Mouse (Mus musculus) megakaryocyte progenitor cell, adult 5-6 weeks (primary cell): Measurements from ENCODE around the gene Sema6b. TPM values are rescaled to one million over a fixed set of nuclear protein-coding genes. Genes with fewer than 3 reads are reported as not detected.
"Not testable (repeated sequence)": the region's sequence is repeated elsewhere in the genome, so short reads cannot be mapped to it uniquely, and the experiment has no call there.

Experiments
- ATAC-seq: replicated peaks from 2 replicates; pipeline ENCODE4 v1.8.0; 2016; ENCODE audit warnings: mild to moderate bottlenecking, moderate TSS enrichment, inconsistent platforms; ENCODE audit not compliant: poor library complexity
- total RNA-seq, 2 experiments: library from RNA; stranded (forward) in 1 of 2; stranded (reverse) in 1 of 2; fragments of 157-497, 149-512 nt in 1 of 2; fragments of 200-1000 nt in 1 of 2; gene quantifications; 2 replicates each; pipeline versions ENCODE4 v1.2.3 to v1.2.4; 2015 to 2017

Sema6b gene
- total RNA-seq, 2 experiments from 2014 or later, result 2.2 to 4.9 TPM

GRCm38 (mm10) chr17:56119981-56120880, 19.9 kb downstream of the Sema6b start:
- ATAC-seq, result no peak; the same call in 1 of the 2 replicates

- 0 out of 2 replicates have a peak, but pooled peaks have one; percentile 12 for ATAC-seq
Observed at GRCm38 (mm10) chr17:56119431-56119830, 20.7 kb downstream of the Sema6b start.

- peak; percentile 52 for ATAC-seq
Observed at GRCm38 (mm10) chr17:56117251-56117710, 22.9 kb downstream of the Sema6b start, which contains the start of gene Plin5. TSS of gene Plin5 (minus strand) at chr17:56117596.

GRCm38 (mm10) chr17:56116193-56116592, 23.9 kb downstream of the Sema6b start:
- no peak for ATAC-seq

GRCm38 (mm10) chr17:56112743-56113142, 27.4 kb downstream of the Sema6b start:
- no peak for ATAC-seq

GRCm38 (mm10) chr17:56111864-56112263, 28.3 kb downstream of the Sema6b start:
- ATAC-seq, result peak; percentile 76

- no peak for ATAC-seq
Observed at GRCm38 (mm10) chr17:56111021-56111420, 29.1 kb downstream of the Sema6b start.

- no peak for ATAC-seq
Observed at GRCm38 (mm10) chr17:56110571-56110970, 29.6 kb downstream of the Sema6b start.

- ATAC-seq, result no peak
Observed at GRCm38 (mm10) chr17:56109219-56110051, 30.7 kb downstream of the Sema6b start, which contains the start of gene Plin4. TSS of gene Plin4 (minus strand) at chr17:56109803.

- ATAC-seq, result no peak
Observed at GRCm38 (mm10) chr17:56108334-56109044, 31.7 kb downstream of the Sema6b start.

- no peak for ATAC-seq
Observed at GRCm38 (mm10) chr17:56107736-56108135, 32.4 kb downstream of the Sema6b start.

- ATAC-seq, result no peak
Observed at GRCm38 (mm10) chr17:56106981-56107380, 33.2 kb downstream of the Sema6b start.

GRCm38 (mm10) chr17:56106436-56106835, 33.7 kb downstream of the Sema6b start:
- ATAC-seq, result not testable (repeated sequence)

- not testable (repeated sequence) for ATAC-seq
Observed at GRCm38 (mm10) chr17:56104821-56105220, 35.3 kb downstream of the Sema6b start.

GRCm38 (mm10) chr17:56103465-56104285, 36.5 kb downstream of the Sema6b start:
- no peak for ATAC-seq

GRCm38 (mm10) chr17:56102927-56103326, 37.2 kb downstream of the Sema6b start:
- ATAC-seq, result no peak

GRCm38 (mm10) chr17:56102158-56102557, 38.0 kb downstream of the Sema6b start:
- no peak for ATAC-seq

- no peak for ATAC-seq
Observed at GRCm38 (mm10) chr17:56100811-56101210, 39.3 kb downstream of the Sema6b start.

GRCm38 (mm10) chr17:56098711-56099572, 41.2 kb downstream of the Sema6b start:
- no peak; the same call in 1 of the 2 replicates for ATAC-seq
